Mouse (Mus musculus) MEL (cell line): ENCODE data around the gene Rsf1. TPM values are rescaled to one million over a fixed set of nuclear protein-coding genes. Genes with fewer than 3 reads are reported as not detected.

Source experiments
- DNase-seq: peaks from one replicate; pipeline ENCODE4 v3.0.0; 2011; ENCODE audit warnings: low read depth, low spot score
- H3K27ac ChIP-seq: 2 replicates; pipeline ENCODE4 v1.5.1; 2012; ENCODE audit warnings: low read depth, mild to moderate bottlenecking, control low read depth, low read length, moderate library complexity; ENCODE audit not compliant: control insufficient read depth
- H3K27me3 ChIP-seq, 2 experiments: fragments of 150-350 bp in 1 of 2; sonication (generic) in 1 of 2; 2 replicates each; pipeline ENCODE4 v1.6.1; 2012; ENCODE audit warnings: low read length in 2 of 2, mild to moderate bottlenecking in 2 of 2, improper control_type of control experiment in 1 of 2, moderate library complexity in 1 of 2; ENCODE audit not compliant: insufficient read depth in 2 of 2, control insufficient read depth in 1 of 2
- H3K36me3 ChIP-seq, 2 experiments: 2 replicates each; pipeline ENCODE4 v1.6.1; 2012 to 2014; ENCODE audit warnings: low read length in 2 of 2, improper control_type of control experiment in 1 of 2, inconsistent platforms in 1 of 2, mild to moderate bottlenecking in 1 of 2; ENCODE audit not compliant: insufficient read depth in 2 of 2, control insufficient read depth in 1 of 2
- H3K4me1 ChIP-seq, 2 experiments: fragments of 150-350 bp in 1 of 2; sonication (generic) in 1 of 2; 2 replicates each; pipeline ENCODE4 v1.6.1; 2012; ENCODE audit warnings: low read length in 2 of 2, improper control_type of control experiment in 1 of 2, mild to moderate bottlenecking in 1 of 2; ENCODE audit not compliant: insufficient read depth in 2 of 2, control insufficient read depth in 1 of 2
- H3K4me3 ChIP-seq, 2 experiments: fragments of 150-350 bp in 1 of 2; sonication (generic) in 1 of 2; 2 replicates each; pipeline ENCODE4 v1.5.1; 2012; ENCODE audit warnings: low read depth in 2 of 2, low read length in 2 of 2, mild to moderate bottlenecking in 2 of 2, moderate library complexity in 2 of 2, control low read depth in 1 of 2, improper control_type of control experiment in 1 of 2; ENCODE audit not compliant: control insufficient read depth in 1 of 2, insufficient read depth in 1 of 2
- H3K79me2 ChIP-seq: 2 replicates; pipeline ENCODE4 v1.6.1; 2012; ENCODE audit warnings: mild to moderate bottlenecking, low read length, moderate library complexity; ENCODE audit not compliant: control insufficient read depth, poor library complexity, insufficient read depth
- H3K9ac ChIP-seq: 2 replicates; pipeline ENCODE4 v1.6.1; 2012; ENCODE audit warnings: low read depth, mild to moderate bottlenecking, control low read depth, low read length, moderate library complexity; ENCODE audit not compliant: control insufficient read depth, poor library complexity, severe bottlenecking
- H3K9me3 ChIP-seq: fragments of 150-350 bp; sonication (generic); replicated peaks from 2 replicates; pipeline ENCODE4 v1.6.1; 2012; ENCODE audit warnings: mild to moderate bottlenecking, low read length, improper control_type of control experiment, moderate library complexity; ENCODE audit not compliant: insufficient read depth
- BHLHE40 ChIP-seq: IDR thresholded peaks from 2 replicates; pipeline ENCODE4 v1.6.1; 2012; ENCODE audit warnings: low read depth, mild to moderate bottlenecking, inconsistent platforms, low read length, improper control_type of control experiment, borderline replicate concordance
- E2F4 ChIP-seq: IDR thresholded peaks from 2 replicates; pipeline ENCODE4 v1.6.1; 2011; ENCODE audit warnings: low read depth, low read length, improper control_type of control experiment, borderline replicate concordance
- ETS1 ChIP-seq: IDR thresholded peaks from 2 replicates; pipeline ENCODE4 v1.6.1; 2012; ENCODE audit warnings: low read depth, mild to moderate bottlenecking, inconsistent platforms, low read length, improper control_type of control experiment, moderate library complexity
- GATA1 ChIP-seq: IDR thresholded peaks from 2 replicates; pipeline ENCODE4 v1.6.1; 2011; ENCODE audit warnings: low read depth, low read length, improper control_type of control experiment
- MAFK ChIP-seq: IDR thresholded peaks from 2 replicates; pipeline ENCODE4 v1.6.1; 2011; ENCODE audit warnings: low read depth, mild to moderate bottlenecking, low read length, improper control_type of control experiment, borderline replicate concordance
- MXI1 ChIP-seq: IDR thresholded peaks from 2 replicates; pipeline ENCODE4 v1.6.1; 2011; ENCODE audit warnings: mild to moderate bottlenecking, low read depth, low read length, improper control_type of control experiment
- MYB ChIP-seq: IDR thresholded peaks from 2 replicates; pipeline ENCODE4 v1.6.1; 2011; ENCODE audit warnings: mild to moderate bottlenecking, low read depth, low read length, improper control_type of control experiment
- NELFE ChIP-seq: IDR thresholded peaks from 2 replicates; pipeline ENCODE4 v1.6.1; 2011; ENCODE audit warnings: low read depth, low read length, improper control_type of control experiment
- NRF1 ChIP-seq: IDR thresholded peaks from 2 replicates; pipeline ENCODE4 v1.6.1; 2014; ENCODE audit warnings: low read depth, mild to moderate bottlenecking, inconsistent platforms, low read length, improper control_type of control experiment, moderate library complexity; ENCODE audit not compliant: poor library complexity, insufficient read depth, severe bottlenecking
- RAD21 ChIP-seq: IDR thresholded peaks from 2 replicates; pipeline ENCODE4 v1.6.1; 2011; ENCODE audit warnings: mild to moderate bottlenecking, low read depth, low read length, improper control_type of control experiment
- RCOR1 ChIP-seq: IDR thresholded peaks from 2 replicates; pipeline ENCODE4 v1.6.1; 2012; ENCODE audit warnings: low read depth, mild to moderate bottlenecking, inconsistent platforms, low read length, improper control_type of control experiment
- TAL1 ChIP-seq: IDR thresholded peaks from 2 replicates; pipeline ENCODE4 v1.6.1; 2012; ENCODE audit warnings: mild to moderate bottlenecking, inconsistent platforms, low read length, moderate library complexity, mixed read lengths
- USF2 ChIP-seq, 2 experiments: IDR thresholded peaks; 2 replicates each; pipeline ENCODE4 v1.6.1; 2011 to 2012; ENCODE audit warnings: improper control_type of control experiment in 2 of 2, low read length in 2 of 2, borderline replicate concordance in 1 of 2, inconsistent platforms in 1 of 2, low read depth in 1 of 2, mild to moderate bottlenecking in 1 of 2; ENCODE audit not compliant: insufficient read depth in 1 of 2
- ZKSCAN1 ChIP-seq: IDR thresholded peaks from 2 replicates; pipeline ENCODE4 v1.6.1; 2012; ENCODE audit warnings: low read depth, mild to moderate bottlenecking, inconsistent platforms, low read length, improper control_type of control experiment, moderate library complexity
- ZMIZ1 ChIP-seq: IDR thresholded peaks from 2 replicates; pipeline ENCODE4 v1.6.1; 2012; ENCODE audit warnings: low read depth, mild to moderate bottlenecking, inconsistent platforms, low read length, improper control_type of control experiment, moderate library complexity
- ZNF384 ChIP-seq: IDR thresholded peaks from 2 replicates; pipeline ENCODE4 v1.6.1; 2012; ENCODE audit warnings: low read depth, mild to moderate bottlenecking, inconsistent platforms, low read length, improper control_type of control experiment
- polyA plus RNA-seq, 2 experiments: library from polyadenylated mRNA; stranded (reverse) in 1 of 2; unstranded in 1 of 2; fragments of >175 nt in 1 of 2; fragments of >200 nt in 1 of 2; gene quantifications; 2 replicates each; pipeline versions ENCODE4 v1.2.1 to v1.2.4; 2012; ENCODE audit warnings: low replicate concordance in 2 of 2, low read depth in 1 of 2; ENCODE audit not compliant: insufficient read length in 2 of 2, insufficient read depth in 1 of 2, missing spikeins in 1 of 2
- total RNA-seq: library from RNA; depleted of rRNA; stranded (reverse); fragments of 300-350 nt; gene quantifications from 2 replicates; pipeline ENCODE4 v1.2.3, GENCODE M21; 2012

Rsf1 gene
- total and polyA plus RNA-seq, 3 experiments, result 12.7 to 17.4 TPM; not detected in 1

GRCm38 (mm10) chr7:97629351-97629750, 49.7 kb downstream of the Rsf1 start:
- Histone ChIP-seq H3K4me3 (no peak overlapping the region), H3K9me3 (no peaks in the 10 kb centered on the region)
- TF ChIP-seq MAFK (no peak), ZNF384 (no peak), USF2 (IDR thresholded peaks at IDR 0.05; ENCODE audit: borderline replicate concordance in 1 of 2, insufficient read depth in 1 of 2, low read depth in 1 of 2, low read length in 2 of 2) (no peak), BHLHE40 (no peak), E2F4 (no peak), RAD21 (no peak), ZKSCAN1 (no peak), ETS1 (no peak), GATA1 (no peak), RCOR1 (no peak), TAL1 (no peak), MYB (no peak), NELFE (no peak), NRF1 (no peak), MXI1 (no peak), ZMIZ1 (no peak)

GRCm38 (mm10) chr7:97631290-97631689, 51.6 kb downstream of the Rsf1 start:
- no peak overlapping the region for H3K4me3 ChIP-seq
- H3K36me3 ChIP-seq, result peaks cover 0 to 7% of the 10 kb centered on the region in 2 experiments
- H3K79me2 ChIP-seq, result peaks cover 2% of the 10 kb centered on the region; the same call in 1 of the 2 replicates
- H3K27ac ChIP-seq, result no peak overlapping the region
- H3K4me1 ChIP-seq, result peaks cover 0 to 3% of the 10 kb centered on the region in 2 experiments; a peak in 2 of 4 replicates
- no peaks in the 10 kb centered on the region for H3K9me3 ChIP-seq
- no peaks in the 10 kb centered on the region for H3K27me3 ChIP-seq
- no peak for TF ChIP-seq NELFE
- TF ChIP-seq, all 39 proteins: peak for 0
- no peak for DNase-seq
- no peak overlapping the region for H3K9ac ChIP-seq

More at GRCm38 (mm10) chr7:97629351-97629750, 49.7 kb downstream of the Rsf1 start:
- H3K27me3 ChIP-seq, result no peaks in the 10 kb centered on the region
- no peak overlapping the region for H3K9ac ChIP-seq
- DNase-seq, result no peak
- H3K79me2 ChIP-seq, result peaks cover 2% of the 10 kb centered on the region; the same call in 1 of the 2 replicates
- H3K27ac ChIP-seq, result no peak overlapping the region
- H3K36me3 ChIP-seq, result peaks cover 0 to 14% of the 10 kb centered on the region in 2 experiments
- peaks cover 0 to 13% of the 10 kb centered on the region in 2 experiments; a peak in 3 of 4 replicates for H3K4me1 ChIP-seq
